Mouse (Mus musculus) subcutaneous adipose tissue, adult 2 months (tissue): ENCODE measurements around the gene Fam163a. TPM values are rescaled to one million over a fixed set of nuclear protein-coding genes. Genes with fewer than 3 reads are reported as not detected.

Experiments used
- polyA plus RNA-seq: library from polyadenylated mRNA; depleted of rRNA; stranded (reverse); fragments of >200 nt; gene quantifications from 2 replicates; pipeline ENCODE4 v1.2.3, GENCODE M21; 2012; ENCODE audit warnings: low replicate concordance; rRNA removed

Fam163a gene
- polyA plus RNA-seq: 0.13 TPM in 1 of 2 replicates, not detected in the other

GRCm38 (mm10) chr1:156204656-156205131 lies at the start of gene Fam163a:
Fam163a (minus strand) TSS chr1:156205026.

GRCm38 (mm10) chr1:156035930-156036737 lies 168.7 kb downstream of the Fam163a start, which contains the start of gene Tor1aip1:
Tor1aip1 (minus strand) TSS chr1:156036480.

GRCm38 (mm10) chr1:156035269-156035929 lies 169.4 kb downstream of the Fam163a start, which contains the start of gene Tor1aip2:
Tor1aip2 (plus strand) TSS chr1:156035403.

Other genes starting within 250 kb of the Fam163a start
- gene Cep350, start 231.8 kb downstream of the Fam163a start, polyA plus RNA-seq: 5.7 and 7.7 TPM in 2 replicates
- 97.1 and 125 TPM in 2 replicates for gene Tor1aip2, start 169.6 kb downstream of the Fam163a start, polyA plus RNA-seq
- 34.5 and 41.6 TPM in 2 replicates for gene Tor1aip1, start 168.5 kb downstream of the Fam163a start, polyA plus RNA-seq
- gene Tdrd5, start 98.6 kb upstream of the Fam163a start, polyA plus RNA-seq: 0.03 TPM in 1 of 2 replicates, not detected in the other
- 0.08 TPM in 1 of 2 replicates, not detected in the other for gene Nphs2, start 105.7 kb upstream of the Fam163a start, polyA plus RNA-seq
- gene Gm2000, start 161.0 kb upstream of the Fam163a start, polyA plus RNA-seq: 23.2 and 40.1 TPM in 2 replicates
- gene Axdnd1, start 216.1 kb upstream of the Fam163a start, polyA plus RNA-seq: 0.09 TPM in 1 of 2 replicates, not detected in the other